Mouse (Mus musculus) spleen, adult 2 months (tissue): ENCODE measurements at regions not wholly inside any gene's neighbourhood (a gene's known extent, or its start where the extent isn't known, plus 50 kb on each side); places are given as distances from the start of the nearest gene placed in this dataset.

Source experiments
- DNase-seq, 2 experiments: peaks; one replicate each; pipeline versions ENCODE4 v3.0.0 to v3.0.0-alpha.2; 2012 to 2021; ENCODE audit warnings: low spot score in 2 of 2, low read depth in 1 of 2
- H3K27ac ChIP-seq: fragments of 200-500 bp; 2 replicates; pipeline ENCODE4 v1.5.1; 2012; ENCODE audit warnings: low read length, inconsistent platforms; ENCODE audit not compliant: insufficient read depth
- H3K27me3 ChIP-seq: fragments of 200-500 bp; 2 replicates; pipeline ENCODE4 v1.6.1; 2012; ENCODE audit warnings: mild to moderate bottlenecking, moderate library complexity, low read length, inconsistent platforms; ENCODE audit not compliant: control insufficient read depth, insufficient read depth
- H3K36me3 ChIP-seq: fragments of 200-500 bp; 2 replicates; pipeline ENCODE4 v1.6.1; 2012; ENCODE audit warnings: mild to moderate bottlenecking, low read length, inconsistent platforms; ENCODE audit not compliant: control insufficient read depth, insufficient read depth
- H3K4me1 ChIP-seq: fragments of 200-500 bp; 2 replicates; pipeline ENCODE4 v1.6.1; 2011; ENCODE audit warnings: inconsistent platforms; ENCODE audit not compliant: control insufficient read depth, insufficient read depth, insufficient read length
- H3K4me3 ChIP-seq: fragments of 200-500 bp; 2 replicates; pipeline ENCODE4 v1.5.1; 2011; ENCODE audit warnings: mild to moderate bottlenecking, inconsistent platforms; ENCODE audit not compliant: insufficient read depth, insufficient read length; ENCODE audit errors: extremely low read depth
- CTCF ChIP-seq: fragments of 200-500 bp; IDR thresholded peaks from 2 replicates; pipeline ENCODE4 v1.5.1; 2011; ENCODE audit warnings: mild to moderate bottlenecking, inconsistent platforms; ENCODE audit not compliant: insufficient read depth, insufficient read length, insufficient replicate concordance; ENCODE audit errors: extremely low read depth
- POLR2A ChIP-seq: fragments of 200-500 bp; IDR thresholded peaks from 2 replicates; pipeline ENCODE4 v1.6.1; 2011; ENCODE audit warnings: low read depth, low read length, inconsistent platforms
- WGBS: fragments of 180-500 bp; shearing (Covaris S2); methylation state at CpG from one replicate; pipeline ENCODE4 v1.1.7; 2018; 5-methylcytosine and 5-hydroxymethylcytosine counted together

- Histone ChIP-seq H3K4me1 (no peaks in the 10 kb centered on the region), H3K27me3 (no peaks in the 10 kb centered on the region), H3K27ac (no peak overlapping the region), H3K4me3 (no peak overlapping the region), H3K36me3 (no peaks in the 10 kb centered on the region)
- TF ChIP-seq POLR2A: no peak
- TF ChIP-seq CTCF: no peak
- DNase-seq: no peak
- 89% methylated on average over 3 of the region's 3 CpGs for WGBS
Observed at GRCm38 (mm10) chr16:21305859-21306258, 101.3 kb downstream of the Ephb3 start.

- Histone ChIP-seq H3K36me3 (no peaks in the 10 kb centered on the region), H3K4me1 (no peaks in the 10 kb centered on the region), H3K27me3 (no peaks in the 10 kb centered on the region), H3K4me3 (no peak overlapping the region), H3K27ac (no peak overlapping the region)
- no peak for DNase-seq
- WGBS: 88% methylated on average over 8 of the region's 8 CpGs
- TF ChIP-seq CTCF (no peak), POLR2A (no peak)
Observed at GRCm38 (mm10) chr16:21308513-21308912, 104.0 kb downstream of the Ephb3 start.

- no peaks in the 10 kb centered on the region for H3K36me3 ChIP-seq
- WGBS: 15% methylated on average over 35 of the region's 35 CpGs
- no peak overlapping the region for H3K27ac ChIP-seq
- peak in 1 of 2 experiments; percentile 49 for DNase-seq
- peak overlapping the region; percentile 51; the same call in 1 of the 2 replicates for H3K4me3 ChIP-seq
- H3K4me1 ChIP-seq: no peaks in the 10 kb centered on the region
- H3K27me3 ChIP-seq: no peaks in the 10 kb centered on the region
- TF ChIP-seq CTCF (no peak), POLR2A (no peak)
Observed at GRCm38 (mm10) chr16:21310636-21311615, 106.4 kb downstream of the Ephb3 start.

DNA sequence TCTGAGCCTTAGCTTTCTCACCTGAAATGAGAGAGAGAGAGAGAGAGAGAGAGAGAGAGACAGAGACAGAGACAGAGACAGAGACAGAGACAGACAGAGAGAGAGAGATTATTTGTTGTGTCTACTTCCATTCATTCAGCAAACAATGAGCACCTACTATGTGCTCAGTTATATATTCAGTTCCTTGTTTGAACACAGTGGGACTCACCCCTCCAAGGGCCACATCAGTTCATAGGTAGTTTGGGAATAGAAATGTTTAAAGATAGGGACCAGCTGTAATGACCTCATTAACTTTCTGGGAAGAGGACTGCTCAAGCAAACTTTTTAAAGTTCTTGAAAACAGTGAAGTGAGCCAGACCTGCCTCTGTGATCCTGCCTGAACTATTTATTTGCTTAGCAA is 107.2 kb downstream of the Ephb3 start:
- DNase-seq: no peak
- no peaks in the 10 kb centered on the region for H3K27me3 ChIP-seq
- H3K27ac ChIP-seq: no peak overlapping the region
- no peaks in the 10 kb centered on the region for H3K4me1 ChIP-seq
- TF ChIP-seq CTCF (no peak), POLR2A (no peak)
- no peaks in the 10 kb centered on the region for H3K36me3 ChIP-seq
- H3K4me3 ChIP-seq: no peak overlapping the region

GRCm38 (mm10) chr16:21315751-21316151 is 107.2 kb upstream of the Vps8 start:
- Histone ChIP-seq H3K36me3 (no peaks in the 10 kb centered on the region), H3K27ac (no peak overlapping the region), H3K27me3 (no peaks in the 10 kb centered on the region), H3K4me1 (no peaks in the 10 kb centered on the region), H3K4me3 (no peak overlapping the region)
- TF ChIP-seq CTCF (no peak), POLR2A (no peak)
- WGBS: 42% methylated on average over 6 of the region's 6 CpGs
- DNase-seq: no peak

GRCm38 (mm10) chr16:21318009-21318639 is 104.8 kb upstream of the Vps8 start:
- 67% methylated on average over 7 of the region's 7 CpGs for WGBS

More at GRCm38 (mm10) chr16:21318009-21318639, 104.8 kb upstream of the Vps8 start:
- no peak for TF ChIP-seq POLR2A
- no peak for TF ChIP-seq CTCF
- H3K4me1 ChIP-seq: no peaks in the 10 kb centered on the region
- H3K36me3 ChIP-seq: no peaks in the 10 kb centered on the region
- H3K27ac ChIP-seq: no peak overlapping the region
- H3K4me3 ChIP-seq: no peak overlapping the region
- no peak for DNase-seq
- no peaks in the 10 kb centered on the region for H3K27me3 ChIP-seq
